Mouse (Mus musculus) ES-E14 (cell line): ENCODE measurements around the gene Opa3. TPM values are rescaled to one million over a fixed set of nuclear protein-coding genes. Genes with fewer than 3 reads are reported as not detected.

Experiments used
- DNase-seq: peaks from one replicate; pipeline ENCODE4 v3.0.0-alpha.2; 2013; ENCODE audit warnings: low read depth, low spot score
- H3K27ac ChIP-seq: 2 replicates; pipeline ENCODE4 v1.5.1; 2012; ENCODE audit warnings: low read depth, mild to moderate bottlenecking, low read length, moderate library complexity, mixed read lengths; ENCODE audit not compliant: poor library complexity, insufficient read depth, severe bottlenecking
- H3K36me3 ChIP-seq: 2 replicates; pipeline ENCODE4 v1.6.1; 2012; ENCODE audit warnings: mild to moderate bottlenecking, low read length, moderate library complexity, mixed read lengths; ENCODE audit not compliant: control insufficient read depth, poor library complexity, insufficient read depth, severe bottlenecking
- H3K4me1 ChIP-seq, 2 experiments: fragments of 150-350 bp in 1 of 2; sonication (generic) in 1 of 2; 2 replicates each; pipeline ENCODE4 v1.6.1; 2012; ENCODE audit warnings: low read length in 2 of 2, mild to moderate bottlenecking in 1 of 2, mixed read lengths in 1 of 2; ENCODE audit not compliant: control insufficient read depth in 2 of 2, insufficient read depth in 2 of 2, poor library complexity in 1 of 2
- H3K4me3 ChIP-seq, 2 experiments: fragments of 150-350 bp in 1 of 2; sonication (generic) in 1 of 2; 2 replicates each; pipeline ENCODE4 v1.5.1; 2012; ENCODE audit warnings: low read length in 2 of 2, low read depth in 1 of 2, mild to moderate bottlenecking in 1 of 2, mixed read lengths in 1 of 2; ENCODE audit not compliant: insufficient read depth in 1 of 2, poor library complexity in 1 of 2, severe bottlenecking in 1 of 2
- H3K9ac ChIP-seq: 2 replicates; pipeline ENCODE4 v1.6.1; 2012; ENCODE audit warnings: low read depth, mild to moderate bottlenecking, low read length, mixed read lengths; ENCODE audit not compliant: poor library complexity, insufficient read depth, severe bottlenecking
- H3K9me3 ChIP-seq: fragments of 150-350 bp; sonication (generic); 2 replicates; pipeline ENCODE4 v1.6.1; 2012; ENCODE audit warnings: low read depth, mild to moderate bottlenecking, low read length; ENCODE audit not compliant: control insufficient read depth, insufficient read depth
- CHD2 ChIP-seq: IDR thresholded peaks from 2 replicates; pipeline ENCODE4 v1.6.1; 2014; ENCODE audit warnings: mild to moderate bottlenecking, low read depth, low read length, inconsistent platforms
- HCFC1 ChIP-seq: IDR thresholded peaks from 2 replicates; pipeline ENCODE4 v1.6.1; 2012; ENCODE audit warnings: low read length, inconsistent platforms, borderline replicate concordance; ENCODE audit not compliant: insufficient read depth
- MAFK ChIP-seq: IDR thresholded peaks from 2 replicates; pipeline ENCODE4 v1.6.1; 2014; ENCODE audit warnings: mild to moderate bottlenecking, low read depth, low read length, inconsistent platforms; ENCODE audit not compliant: insufficient read depth
- ZC3H11A ChIP-seq: IDR thresholded peaks from 2 replicates; pipeline ENCODE4 v1.6.1; 2012; ENCODE audit warnings: low read depth, mild to moderate bottlenecking, inconsistent platforms, low read length, borderline replicate concordance
- ZNF384 ChIP-seq: IDR thresholded peaks from 2 replicates; pipeline ENCODE4 v1.6.1; 2012; ENCODE audit warnings: low read depth, low read length, inconsistent platforms
- in situ Hi-C, 2 experiments: fragments of 600-800 bp; cut with MboI; formaldehyde crosslinking; loops; one replicate each; pipeline ENCODE4 v1.15.1; 2025; ENCODE audit warnings: low sequenced_read_pairs in 2 of 2, inconsistent platforms in 1 of 2; ENCODE audit not compliant: unreplicated experiment in 2 of 2
- total RNA-seq: library from RNA; depleted of rRNA; stranded (reverse); fragments of 300-350 nt; gene quantifications from 2 replicates; pipeline ENCODE4 v1.2.3, GENCODE M21; 2012

The Opa3 gene
- total RNA-seq, 1 experiment: 15.8 TPM

DNA sequence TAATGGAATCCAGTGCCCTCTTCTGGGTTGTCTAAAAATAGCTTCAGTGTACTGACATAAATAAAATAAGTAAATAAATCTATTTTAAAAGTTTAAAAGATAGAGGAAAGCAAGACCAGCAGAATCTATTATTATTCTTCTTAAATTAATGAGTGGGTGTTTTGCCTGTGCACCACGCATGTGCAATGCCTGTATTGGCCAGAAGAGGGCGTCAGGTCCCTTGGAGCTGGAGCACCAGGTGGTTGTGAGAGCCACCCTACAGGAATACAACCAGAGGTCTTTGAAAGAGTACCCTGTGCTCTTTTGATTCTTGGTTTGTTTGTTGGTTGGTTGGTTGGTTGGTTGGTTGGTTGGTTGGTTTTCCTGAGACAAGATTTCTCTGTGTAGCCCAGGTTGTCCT, 30.1 kb upstream of the Opa3 start:
- no peak for DNase-seq
- no peaks in the 10 kb centered on the region for H3K9me3 ChIP-seq
- no peak for TF ChIP-seq HCFC1
- TF ChIP-seq ZC3H11A: 0 out of 2 replicates have a peak, but pooled peaks have one; percentile 23

DNA sequence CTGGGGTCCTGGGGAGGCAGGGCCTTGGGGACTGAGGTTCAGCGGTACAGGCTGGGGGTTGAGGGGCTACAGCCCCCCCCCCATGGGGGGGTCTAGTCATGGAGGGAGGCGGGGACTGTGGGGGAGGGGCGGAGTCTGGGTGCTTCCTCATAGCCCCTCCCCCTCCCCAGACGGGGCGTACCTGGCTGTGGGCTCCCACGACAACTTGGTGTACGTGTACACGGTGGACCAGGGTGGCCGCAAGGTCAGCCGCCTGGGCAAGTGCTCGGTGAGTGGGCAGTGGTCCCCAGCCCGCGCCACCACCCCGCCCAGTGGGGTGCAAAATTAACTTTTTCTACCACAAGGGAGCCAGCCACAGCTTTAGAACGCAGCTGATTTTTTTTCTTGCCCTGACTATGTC, 26.5 kb upstream of the Opa3 start:
- no peaks in the 10 kb centered on the region for H3K9me3 ChIP-seq
- peak overlapping the region; percentile 2 to 64; a peak in 3 of 4 replicates for H3K4me3 ChIP-seq
- peaks cover 3 to 18% of the 10 kb centered on the region in 2 experiments; a peak in 3 of 4 replicates for H3K4me1 ChIP-seq
- no peak for DNase-seq
- TF ChIP-seq CHD2 (no peak), ZC3H11A (no peak), ZNF384 (no peak), MAFK (no peak), HCFC1 (no peak)
- in situ Hi-C loops: no loop called here
- peaks cover 7% of the 10 kb centered on the region; the same call in 1 of the 2 replicates for H3K36me3 ChIP-seq
- 0 out of 2 replicates have a peak overlapping the region, but pooled peaks have one; percentile 8 for H3K9ac ChIP-seq
- H3K27ac ChIP-seq: peak overlapping the region; percentile 54

More for the DNA sequence above, 30.1 kb upstream of the Opa3 start:
- Histone ChIP-seq H3K9ac (no peak overlapping the region), H3K36me3 (peaks cover 2% of the 10 kb centered on the region; the same call in 1 of the 2 replicates), H3K27ac (no peak overlapping the region), H3K4me1 (peaks cover 3 to 15% of the 10 kb centered on the region in 2 experiments; a peak in 3 of 4 replicates), H3K4me3 (no peak overlapping the region)
- in situ Hi-C loops: no loop called here

DNA sequence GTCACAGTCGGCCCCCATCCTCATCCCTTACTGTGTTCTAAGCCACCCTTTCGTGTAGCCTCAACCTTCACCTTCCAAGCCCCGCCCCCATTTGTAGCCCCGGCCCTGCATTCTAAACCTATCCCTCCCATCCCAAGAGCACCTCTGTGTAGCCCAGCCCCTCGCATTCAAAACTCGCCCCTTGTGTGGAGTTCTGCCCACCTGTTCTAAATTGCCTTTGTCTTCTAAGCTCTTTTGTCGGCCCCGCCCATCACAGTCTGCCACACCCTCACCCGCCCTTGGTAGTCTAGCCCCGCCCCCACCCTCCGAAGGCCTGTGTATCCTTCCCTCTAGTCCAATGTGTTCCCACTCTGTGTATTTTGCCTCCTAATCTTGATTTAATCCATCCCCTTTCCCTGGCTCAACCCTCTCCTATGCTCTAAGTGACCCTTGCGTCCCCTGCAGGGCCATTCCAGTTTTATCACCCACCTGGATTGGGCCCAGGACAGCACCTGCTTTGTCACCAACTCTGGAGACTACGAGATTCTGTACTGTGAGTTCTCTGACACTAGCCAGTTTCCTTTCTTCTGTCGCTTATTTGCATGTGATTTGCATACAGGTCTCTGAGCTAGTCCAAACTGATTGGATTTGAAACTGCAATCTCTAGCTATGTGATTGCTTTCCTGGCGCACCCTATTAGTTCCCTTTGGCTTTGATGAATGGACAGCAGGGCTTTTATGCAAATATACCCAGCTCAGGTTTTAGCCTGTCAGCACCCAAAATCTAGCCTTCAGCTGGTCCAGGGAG, 25.9 kb upstream of the Opa3 start:
- Histone ChIP-seq H3K9ac (no peak overlapping the region; the same call in 1 of the 2 replicates), H3K9me3 (no peaks in the 10 kb centered on the region), H3K4me1 (peaks cover 3 to 18% of the 10 kb centered on the region in 2 experiments; a peak in 3 of 4 replicates), H3K4me3 (peak overlapping the region; percentile 2 to 64; a peak in 3 of 4 replicates), H3K36me3 (peaks cover 7% of the 10 kb centered on the region; the same call in 1 of the 2 replicates), H3K27ac (peak overlapping the region; percentile 78)
- TF ChIP-seq ZNF384 (no peak), MAFK (no peak), CHD2 (no peak), ZC3H11A (no peak), HCFC1 (no peak)
- DNase-seq: peak; percentile 87
- in situ Hi-C loops: no loop called here

DNA sequence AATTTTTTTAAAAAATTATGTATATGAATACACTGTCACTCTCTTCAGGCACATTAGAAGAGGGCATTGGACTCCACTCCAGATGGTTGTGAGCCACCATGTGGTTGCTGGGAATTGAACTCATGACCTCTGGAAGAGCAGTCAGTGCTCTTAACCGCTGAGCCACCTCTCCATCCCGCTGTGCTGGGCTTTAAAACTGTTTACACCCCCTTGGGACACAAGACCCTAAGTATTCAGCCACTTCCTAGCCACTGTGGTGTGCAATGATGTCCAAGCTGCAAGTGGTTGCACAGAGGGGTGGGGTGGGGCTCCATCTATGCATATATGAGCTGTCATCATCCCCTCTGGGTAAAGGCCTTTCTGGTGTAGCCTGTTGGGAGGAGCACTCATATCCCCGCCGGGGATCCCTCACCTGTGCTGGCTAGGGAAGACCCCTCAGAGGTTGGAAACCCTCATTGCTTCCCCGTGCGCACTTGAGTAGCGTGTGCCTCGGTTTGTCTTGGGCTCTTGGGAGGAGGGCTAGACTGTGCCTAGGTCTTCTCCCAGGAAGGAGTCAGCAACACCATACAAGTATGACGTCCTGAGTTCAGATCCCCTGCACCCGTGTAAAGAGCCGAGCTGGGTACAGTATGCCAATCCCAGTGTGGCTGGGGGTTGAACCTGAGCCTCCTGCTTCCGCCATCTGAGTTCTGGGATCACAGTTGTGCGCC, 19.8 kb upstream of the Opa3 start:
- Histone ChIP-seq H3K9ac (no peak overlapping the region), H3K27ac (peak overlapping the region; percentile 67), H3K36me3 (peaks cover 5% of the 10 kb centered on the region; the same call in 1 of the 2 replicates), H3K9me3 (no peaks in the 10 kb centered on the region), H3K4me3 (no peak overlapping the region; a peak in 2 of 4 replicates), H3K4me1 (peaks cover 2 to 12% of the 10 kb centered on the region in 2 experiments; a peak in 3 of 4 replicates)
- TF ChIP-seq HCFC1 (no peak), ZNF384 (no peak), CHD2 (no peak), MAFK (no peak), ZC3H11A (no peak)
- in situ Hi-C loops: no loop called here
- no peak for DNase-seq
